Mouse (Mus musculus): ENCODE data around the gene Tedc1. TPM values are rescaled to one million over a fixed set of nuclear protein-coding genes. Genes with fewer than 3 reads are reported as not detected.

Gene Tedc1
- polyA plus RNA-seq (2014; fragmentation: Nextera tagmentation; extraction: Ambion mirVana): 24.2 and 27.9 TPM in 2 replicates

DNA sequence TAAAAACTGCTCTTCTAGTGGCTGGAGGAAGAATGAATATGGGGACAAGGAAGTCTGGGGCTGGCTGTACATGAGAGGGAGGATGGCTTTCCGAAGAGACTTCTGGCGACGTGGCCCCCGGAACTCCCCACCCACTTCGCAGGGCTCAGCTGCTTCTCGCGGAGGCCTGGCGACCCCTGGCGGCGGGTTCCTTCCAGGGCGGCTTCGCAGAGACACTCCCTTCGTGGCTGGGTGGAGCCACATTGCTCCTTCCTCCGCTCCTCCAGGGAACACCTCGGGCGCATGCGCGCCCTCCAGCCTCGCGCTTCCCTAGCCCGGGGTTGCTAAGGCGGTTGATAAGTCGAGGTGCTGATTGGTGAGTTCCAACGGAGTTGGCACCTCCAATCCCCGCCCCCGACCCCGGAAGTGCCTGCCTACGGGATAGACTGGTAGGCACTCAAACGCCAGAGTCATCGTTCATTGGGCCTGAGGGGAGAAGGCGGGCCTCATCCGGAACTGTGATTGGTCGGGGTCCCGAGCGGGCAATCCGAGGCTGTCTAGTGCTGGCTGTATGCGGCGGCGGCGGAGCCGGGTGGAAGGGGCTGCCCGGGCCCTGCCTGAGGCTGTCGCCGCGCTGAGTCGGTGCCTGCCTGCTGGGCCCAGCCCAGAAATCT is at the start of gene Tedc1:
TSS of gene Tedc1 (plus strand) at position 535 of the 653 bp plus-strand sequence.
- Histone ChIP-seq H3K4me3 (ENCODE audit: low read depth, low read length) (peak within 1 kb of the TSS; percentile 69), H3K36me3 (ENCODE audit: control insufficient read depth, insufficient read depth, low read length) (no peaks in the 10 kb centered on the region; the same call in 1 of the 2 replicates), H3K9ac (ENCODE audit: low read length) (peak within 1 kb of the TSS; percentile 51), H3K27ac (ENCODE audit: low read depth) (peak within 1 kb of the TSS; percentile 68), H3K4me2 (ENCODE audit: low read length) (peak within 1 kb of the TSS; percentile 89), H3K4me1 (replicated peaks; ENCODE audit: control insufficient read depth, insufficient read depth, low read length) (peaks cover 21% of the 10 kb centered on the region), H3K9me3 (ENCODE audit: control insufficient read depth, low read length) (no peaks in the 10 kb centered on the region), H3K27me3 (replicated peaks; ENCODE audit: control insufficient read depth, insufficient read depth, low read length) (peaks cover 12% of the 10 kb centered on the region)
- WGBS: under 1% methylated on average over 46 of the region's 46 CpGs
- DNase-seq (ENCODE audit: low spot score): peak; percentile 99
- peak; percentile 98 for ATAC-seq (replicated peaks; ENCODE audit: low FRiP score, low TSS enrichment, low read depth)

DNA sequence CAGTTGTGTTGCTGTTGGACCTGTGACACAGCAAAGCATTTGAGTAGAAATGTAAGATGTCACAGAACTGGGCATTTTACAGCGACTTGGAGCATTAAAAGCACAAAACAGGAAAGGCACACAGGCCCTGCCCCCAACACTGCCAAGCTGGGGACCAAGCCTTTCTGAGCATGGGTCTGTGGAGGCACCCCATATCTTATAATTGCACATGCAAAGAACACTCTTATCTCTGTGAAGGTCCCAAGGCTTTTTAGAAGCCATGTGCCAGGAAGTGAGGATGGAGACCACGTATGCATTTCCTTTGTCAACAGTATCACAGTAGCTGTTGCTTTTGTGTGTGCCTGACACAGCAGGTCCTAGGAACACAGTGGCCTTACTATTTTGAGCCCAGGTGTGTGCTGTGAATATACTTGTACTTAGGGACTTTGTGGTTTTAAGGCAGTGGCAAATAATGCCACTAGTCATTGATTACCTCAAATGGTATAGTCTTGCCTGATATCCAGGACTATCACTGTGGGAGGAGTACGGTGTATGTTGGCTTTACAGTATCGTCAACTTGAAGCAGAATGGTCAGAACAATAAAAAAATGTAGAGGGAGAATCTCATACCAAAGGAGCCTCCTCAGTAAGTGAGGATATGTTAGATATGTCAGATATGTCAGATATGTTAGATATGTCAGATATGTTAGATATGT is 48.6 kb upstream of the Tedc1 start:
- no peak overlapping the region for H3K27ac ChIP-seq (ENCODE audit: low read depth)
- no peak overlapping the region for H3K4me3 ChIP-seq (ENCODE audit: low read depth, low read length)
- H3K9ac ChIP-seq (ENCODE audit: low read length): no peak overlapping the region
- H3K9me3 ChIP-seq (ENCODE audit: control insufficient read depth, low read length): no peaks in the 10 kb centered on the region
- 78% methylated on average over 4 of the region's 4 CpGs for WGBS
- H3K27me3 ChIP-seq (replicated peaks; ENCODE audit: control insufficient read depth, insufficient read depth, low read length): no peaks in the 10 kb centered on the region
- H3K4me1 ChIP-seq (replicated peaks; ENCODE audit: control insufficient read depth, insufficient read depth, low read length): no peaks in the 10 kb centered on the region
- H3K4me2 ChIP-seq (ENCODE audit: low read length): no peak overlapping the region
- ATAC-seq (replicated peaks; ENCODE audit: low FRiP score, low TSS enrichment, low read depth): no peak
- DNase-seq (ENCODE audit: low spot score): no peak
- peaks cover 7% of the 10 kb centered on the region; the same call in 1 of the 2 replicates for H3K36me3 ChIP-seq (ENCODE audit: control insufficient read depth, insufficient read depth, low read length)

DNA sequence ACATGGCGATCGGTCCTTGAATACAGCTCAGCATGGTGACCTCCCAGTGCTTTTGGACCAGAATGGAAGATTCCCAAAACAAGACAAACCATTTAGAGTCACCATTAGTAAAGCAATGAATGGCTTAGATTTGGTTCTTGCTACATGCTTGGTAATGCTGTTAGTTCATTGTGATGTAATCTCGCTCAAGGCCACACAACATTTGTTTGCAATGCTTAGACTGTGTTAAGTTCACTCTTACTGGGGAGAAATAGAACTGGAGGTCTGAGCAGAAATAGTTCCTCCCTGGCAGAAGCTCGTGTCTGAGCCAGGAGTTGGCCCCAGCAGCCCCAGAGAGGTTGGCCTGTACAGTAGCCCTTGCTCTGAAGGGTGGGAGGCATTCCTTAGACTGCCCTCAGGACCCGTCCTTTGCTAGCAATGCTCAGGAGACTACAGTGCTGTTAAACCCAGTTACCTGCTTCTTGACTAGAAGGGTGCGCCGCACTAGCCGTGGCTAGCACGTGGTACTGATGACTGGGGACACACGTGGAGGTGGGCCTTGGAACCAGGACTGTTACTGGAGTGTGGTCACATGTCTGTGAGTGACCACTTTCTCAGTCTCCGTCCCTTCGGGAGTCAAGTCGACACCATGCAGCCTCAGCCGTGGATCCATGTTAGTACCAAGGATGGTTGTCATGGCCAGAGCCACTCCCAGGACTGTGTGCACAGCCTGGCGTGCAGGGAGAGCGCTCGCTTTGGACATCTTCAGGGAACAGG is 47.5 kb upstream of the Tedc1 start:
- no peak overlapping the region for H3K9ac ChIP-seq (ENCODE audit: low read length)
- H3K4me1 ChIP-seq (replicated peaks; ENCODE audit: control insufficient read depth, insufficient read depth, low read length): no peaks in the 10 kb centered on the region
- 86% methylated on average over 17 of the region's 17 CpGs for WGBS
- no peaks in the 10 kb centered on the region for H3K9me3 ChIP-seq (ENCODE audit: control insufficient read depth, low read length)
- peaks cover 13% of the 10 kb centered on the region for H3K36me3 ChIP-seq (ENCODE audit: control insufficient read depth, insufficient read depth, low read length)
- no peak overlapping the region for H3K4me3 ChIP-seq (ENCODE audit: low read depth, low read length)
- no peak for DNase-seq (ENCODE audit: low spot score)
- H3K27ac ChIP-seq (ENCODE audit: low read depth): no peak overlapping the region
- ATAC-seq (replicated peaks; ENCODE audit: low FRiP score, low TSS enrichment, low read depth): no peak
- H3K27me3 ChIP-seq (replicated peaks; ENCODE audit: control insufficient read depth, insufficient read depth, low read length): no peaks in the 10 kb centered on the region
- H3K4me2 ChIP-seq (ENCODE audit: low read length): no peak overlapping the region

DNA sequence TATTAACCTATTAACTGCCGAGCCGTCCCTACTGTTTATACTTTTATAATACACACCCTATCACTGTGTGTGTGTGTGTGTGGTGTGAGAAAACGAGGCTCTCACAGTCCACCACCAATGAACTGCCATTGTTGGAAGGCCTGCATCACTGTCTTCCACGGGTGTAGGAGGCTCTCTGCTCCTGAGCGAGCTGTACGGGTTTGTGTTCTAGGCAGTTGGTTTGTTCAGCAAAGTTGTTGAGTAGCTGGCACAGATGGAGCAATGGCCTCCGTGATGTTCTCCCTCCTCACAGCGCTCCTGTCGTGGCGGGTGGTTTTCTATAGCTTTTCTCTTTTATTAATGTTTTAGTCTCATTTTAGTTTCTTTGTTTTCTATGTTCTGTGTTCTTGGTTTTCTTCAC is 46.4 kb upstream of the Tedc1 start:
- H3K27ac ChIP-seq (ENCODE audit: low read depth): no peak overlapping the region
- H3K9ac ChIP-seq (ENCODE audit: low read length): no peak overlapping the region
- H3K9me3 ChIP-seq (ENCODE audit: control insufficient read depth, low read length): no peaks in the 10 kb centered on the region
- no peak overlapping the region for H3K4me2 ChIP-seq (ENCODE audit: low read length)
- H3K27me3 ChIP-seq (replicated peaks; ENCODE audit: control insufficient read depth, insufficient read depth, low read length): no peaks in the 10 kb centered on the region
- H3K36me3 ChIP-seq (ENCODE audit: control insufficient read depth, insufficient read depth, low read length): peaks cover 23% of the 10 kb centered on the region
- H3K4me1 ChIP-seq (replicated peaks; ENCODE audit: control insufficient read depth, insufficient read depth, low read length): no peaks in the 10 kb centered on the region
- DNase-seq (ENCODE audit: low spot score) (no peak), ATAC-seq (replicated peaks; ENCODE audit: low FRiP score, low TSS enrichment, low read depth) (no peak)
- 82% methylated on average over 10 of the region's 10 CpGs for WGBS
- no peak overlapping the region for H3K4me3 ChIP-seq (ENCODE audit: low read depth, low read length)

DNA sequence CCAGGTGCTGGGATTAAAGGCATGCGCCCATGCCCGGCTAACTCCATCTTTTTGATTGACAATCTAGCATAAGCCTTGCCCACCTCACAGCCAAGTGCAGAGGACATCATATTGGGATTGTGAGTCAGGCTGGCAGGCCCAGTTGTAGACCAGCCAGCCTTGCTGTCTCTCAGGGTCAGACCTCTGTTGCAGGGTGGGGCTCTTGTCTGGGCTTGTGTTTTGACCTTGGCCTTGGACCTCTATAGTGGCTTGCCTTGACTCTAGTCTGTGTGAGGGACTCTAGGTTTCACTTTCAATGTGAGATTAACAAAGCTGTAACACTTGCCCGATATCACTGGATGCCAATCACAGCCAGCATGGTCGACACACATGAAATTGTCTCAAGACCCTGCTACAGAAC is 42.1 kb upstream of the Tedc1 start:
- peaks cover 61% of the 10 kb centered on the region for H3K36me3 ChIP-seq (ENCODE audit: control insufficient read depth, insufficient read depth, low read length)
- H3K27me3 ChIP-seq (replicated peaks; ENCODE audit: control insufficient read depth, insufficient read depth, low read length): no peaks in the 10 kb centered on the region
- H3K4me3 ChIP-seq (ENCODE audit: low read depth, low read length): no peak overlapping the region
- ATAC-seq (replicated peaks; ENCODE audit: low FRiP score, low TSS enrichment, low read depth) (no peak), DNase-seq (ENCODE audit: low spot score) (no peak)
- no peak overlapping the region for H3K9ac ChIP-seq (ENCODE audit: low read length)
- H3K9me3 ChIP-seq (ENCODE audit: control insufficient read depth, low read length): no peaks in the 10 kb centered on the region
- no peak overlapping the region for H3K4me2 ChIP-seq (ENCODE audit: low read length)
- no peaks in the 10 kb centered on the region for H3K4me1 ChIP-seq (replicated peaks; ENCODE audit: control insufficient read depth, insufficient read depth, low read length)
- WGBS: 94% methylated on average over 4 of the region's 4 CpGs
- no peak overlapping the region for H3K27ac ChIP-seq (ENCODE audit: low read depth)

DNA sequence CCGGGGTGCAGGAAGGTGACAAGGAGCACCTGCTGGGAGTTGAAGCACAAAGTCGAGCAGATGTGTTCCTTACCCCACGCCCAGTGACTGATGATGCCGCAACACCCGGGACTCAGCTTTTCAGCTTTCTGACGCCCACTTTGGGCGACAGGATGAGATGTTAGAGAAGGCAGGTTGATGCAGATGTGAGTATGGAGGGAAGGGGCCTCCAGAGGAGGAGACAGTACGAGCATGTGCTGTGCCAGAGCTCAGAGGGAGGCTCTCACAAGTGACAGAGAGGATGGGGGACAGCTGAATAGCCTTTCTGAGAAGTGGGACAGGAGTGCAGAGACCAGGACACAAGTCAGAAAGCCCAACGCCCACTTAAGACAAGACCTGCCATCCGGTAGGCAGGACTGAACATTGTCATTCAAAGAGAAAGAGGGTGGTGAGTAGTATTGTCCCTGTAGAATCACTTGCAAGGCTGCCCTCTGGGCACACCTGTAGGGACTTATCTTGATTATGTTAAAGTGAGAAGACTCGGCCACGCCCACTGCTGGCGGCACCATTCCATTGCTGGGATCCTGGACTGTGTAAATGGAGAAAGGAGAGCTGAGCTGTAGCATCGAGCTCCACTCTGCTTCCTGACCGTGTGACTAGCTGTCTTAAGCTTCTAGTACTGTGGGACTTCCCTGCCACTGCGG is 41.2 kb upstream of the Tedc1 start:
- no peaks in the 10 kb centered on the region for H3K9me3 ChIP-seq (ENCODE audit: control insufficient read depth, low read length)
- no peak overlapping the region for H3K9ac ChIP-seq (ENCODE audit: low read length)
- no peaks in the 10 kb centered on the region for H3K4me1 ChIP-seq (replicated peaks; ENCODE audit: control insufficient read depth, insufficient read depth, low read length)
- DNase-seq (ENCODE audit: low spot score): no peak
- WGBS: 78% methylated on average over 16 of the region's 16 CpGs
- H3K4me3 ChIP-seq (ENCODE audit: low read depth, low read length): no peak overlapping the region
- peaks cover 64% of the 10 kb centered on the region for H3K36me3 ChIP-seq (ENCODE audit: control insufficient read depth, insufficient read depth, low read length)
- no peak overlapping the region for H3K27ac ChIP-seq (ENCODE audit: low read depth)
- H3K4me2 ChIP-seq (ENCODE audit: low read length): no peak overlapping the region
- no peak for ATAC-seq (replicated peaks; ENCODE audit: low FRiP score, low TSS enrichment, low read depth)
- H3K27me3 ChIP-seq (replicated peaks; ENCODE audit: control insufficient read depth, insufficient read depth, low read length): no peaks in the 10 kb centered on the region

DNA sequence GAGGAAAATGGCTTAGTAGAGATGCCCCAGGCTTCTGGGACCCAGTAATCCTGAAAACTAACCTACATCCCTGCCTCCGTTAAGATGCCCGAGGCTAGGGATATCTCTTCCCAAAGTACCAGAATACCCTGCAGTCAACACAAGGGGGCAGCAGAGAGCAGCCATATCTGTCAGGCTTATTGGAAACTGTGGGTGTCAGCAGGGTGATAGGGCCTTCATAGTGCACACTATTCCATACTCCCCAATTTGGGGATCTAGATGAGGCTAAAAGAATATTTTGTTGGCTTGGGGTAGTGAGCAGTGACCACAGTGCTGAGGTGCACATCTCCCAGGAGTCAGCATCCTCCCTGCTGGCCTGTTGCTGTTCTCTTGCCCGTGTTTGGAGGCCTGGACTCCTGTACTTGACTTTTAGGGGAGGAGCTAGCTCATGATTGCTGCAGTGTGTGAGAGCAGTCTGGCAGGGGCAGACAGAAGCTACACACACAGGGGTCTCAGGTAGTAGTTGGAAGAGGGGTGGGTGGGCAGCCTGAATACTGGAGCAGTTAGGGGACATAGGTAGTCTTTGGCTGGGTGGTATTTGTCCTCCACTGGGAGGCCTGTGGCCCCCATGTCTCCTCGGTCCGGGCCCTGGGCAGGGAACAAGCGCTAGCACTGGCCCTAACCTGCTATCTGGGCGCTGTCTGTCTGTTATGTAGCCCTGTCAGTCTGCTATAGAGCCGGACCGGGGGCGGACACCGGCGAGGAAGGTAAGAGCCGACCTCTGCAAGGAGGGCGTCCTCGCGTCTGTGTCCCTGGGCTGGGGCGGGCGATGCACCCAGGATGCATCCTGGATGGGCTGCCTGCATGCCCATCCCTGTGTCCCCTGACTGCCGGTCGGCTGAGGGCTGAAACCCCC is 36.5 kb upstream of the Tedc1 start:
- WGBS: 84% methylated on average over 20 of the region's 20 CpGs
- peak; percentile 34; the same call in 1 of the 2 replicates for ATAC-seq (replicated peaks; ENCODE audit: low FRiP score, low TSS enrichment, low read depth)
- H3K9me3 ChIP-seq (ENCODE audit: control insufficient read depth, low read length): no peaks in the 10 kb centered on the region
- H3K27ac ChIP-seq (ENCODE audit: low read depth): no peak overlapping the region
- no peaks in the 10 kb centered on the region for H3K4me1 ChIP-seq (replicated peaks; ENCODE audit: control insufficient read depth, insufficient read depth, low read length)
- H3K4me2 ChIP-seq (ENCODE audit: low read length): no peak overlapping the region
- peak; percentile 91 for DNase-seq (ENCODE audit: low spot score)
- H3K9ac ChIP-seq (ENCODE audit: low read length): no peak overlapping the region
- no peaks in the 10 kb centered on the region for H3K27me3 ChIP-seq (replicated peaks; ENCODE audit: control insufficient read depth, insufficient read depth, low read length)
- peaks cover 90% of the 10 kb centered on the region for H3K36me3 ChIP-seq (ENCODE audit: control insufficient read depth, insufficient read depth, low read length)
- no peak overlapping the region for H3K4me3 ChIP-seq (ENCODE audit: low read depth, low read length)
